Mouse (Mus musculus): ENCODE measurements around the gene Tmem170b.

GRCm38 (mm10) chr13:41620132-41620531, 14.4 kb downstream of the Tmem170b start:
- TF ChIP-seq CTCF (IDR thresholded peaks at IDR 0.05; ENCODE audit: low read depth) (no peak), EP300 (IDR thresholded peaks at IDR 0.05; ENCODE audit: low read depth) (no peak)

Data from heart, postnatal 0 days (tissue).